Mouse (Mus musculus): ENCODE data around the gene Unc93b1. TPM values are rescaled to one million over a fixed set of nuclear protein-coding genes. Genes with fewer than 3 reads are reported as not detected.
"Not testable (repeated sequence)": the region's sequence is repeated elsewhere in the genome, so short reads cannot be mapped to it uniquely, and the experiment has no call there.

The Unc93b1 gene
- polyA plus RNA-seq, 1 experiment from 2014 or later = 651 TPM

GRCm38 (mm10) chr19:3967258-3967657 lies 32.3 kb downstream of the Unc93b1 start:
- H3K4me3 ChIP-seq (ENCODE audit: inconsistent target) = no peak overlapping the region
- H3K79me2 ChIP-seq (ENCODE audit: inconsistent target) = no peaks in the 10 kb centered on the region
- whole genome bisulfite sequencing (ENCODE audit: missing documents) = 60% methylated on average over 3 of the region's 3 CpGs
- H3K27ac ChIP-seq = no peak overlapping the region
- no peaks in the 10 kb centered on the region for H3K36me3 ChIP-seq (ENCODE audit: inconsistent target)

- Histone ChIP-seq H3K36me3 (ENCODE audit: inconsistent target) (no peaks in the 10 kb centered on the region), H3K27ac (no peak within 1 kb of the TSS), H3K79me2 (ENCODE audit: inconsistent target) (no peaks in the 10 kb centered on the region), H3K4me3 (ENCODE audit: inconsistent target) (no peak within 1 kb of the TSS)
- 93% methylated on average over 8 of the region's 9 CpGs for WGBS (ENCODE audit: missing documents)
Observed at GRCm38 (mm10) chr19:3972229-3972628, 37.2 kb downstream of the Unc93b1 start, which contains the start of gene Aldh3b2. TSS of gene Aldh3b2 (plus strand) at chr19:3972328.

GRCm38 (mm10) chr19:3974608-3975007 lies 39.6 kb downstream of the Unc93b1 start:
- not testable (repeated sequence) for H3K27ac ChIP-seq; H3K79me2 ChIP-seq (ENCODE audit: inconsistent target); H3K36me3 ChIP-seq (ENCODE audit: inconsistent target); H3K4me3 ChIP-seq (ENCODE audit: inconsistent target)
- 100% methylated on average over 4 of the region's 6 CpGs for WGBS (ENCODE audit: missing documents)

GRCm38 (mm10) chr19:3975866-3976265 lies 40.9 kb downstream of the Unc93b1 start:
- Histone ChIP-seq H3K4me3 (ENCODE audit: inconsistent target) (no peak overlapping the region), H3K27ac (no peak overlapping the region), H3K36me3 (ENCODE audit: inconsistent target) (no peaks in the 10 kb centered on the region), H3K79me2 (ENCODE audit: inconsistent target) (no peaks in the 10 kb centered on the region)
- WGBS (ENCODE audit: missing documents) = 100% methylated on average over 2 of the region's 2 CpGs

- H3K79me2 ChIP-seq (ENCODE audit: inconsistent target) = no peaks in the 10 kb centered on the region
- no peaks in the 10 kb centered on the region for H3K36me3 ChIP-seq (ENCODE audit: inconsistent target)
- no peak overlapping the region for H3K27ac ChIP-seq
- no peak overlapping the region for H3K4me3 ChIP-seq (ENCODE audit: inconsistent target)
- WGBS (ENCODE audit: missing documents) = 17% methylated on average over 4 of the region's 4 CpGs
Observed at GRCm38 (mm10) chr19:3980309-3980708, 45.3 kb downstream of the Unc93b1 start.

- WGBS (ENCODE audit: missing documents) = 87% methylated on average over 9 of the region's 9 CpGs
- Histone ChIP-seq H3K4me3 (ENCODE audit: inconsistent target) (no peak overlapping the region), H3K27ac (no peak overlapping the region), H3K36me3 (ENCODE audit: inconsistent target) (no peaks in the 10 kb centered on the region), H3K79me2 (ENCODE audit: inconsistent target) (no peaks in the 10 kb centered on the region)
Observed at GRCm38 (mm10) chr19:3980917-3981316, 45.9 kb downstream of the Unc93b1 start.

- Histone ChIP-seq H3K4me3 (ENCODE audit: inconsistent target) (no peak overlapping the region), H3K27ac (no peak overlapping the region), H3K79me2 (ENCODE audit: inconsistent target) (no peaks in the 10 kb centered on the region), H3K36me3 (ENCODE audit: inconsistent target) (no peaks in the 10 kb centered on the region)
- WGBS (ENCODE audit: missing documents) = 93% methylated on average over 9 of the region's 9 CpGs
Observed at GRCm38 (mm10) chr19:3983527-3984200, 48.7 kb downstream of the Unc93b1 start.

- Histone ChIP-seq H3K36me3 (ENCODE audit: inconsistent target) (no peaks in the 10 kb centered on the region), H3K27ac (no peak overlapping the region), H3K79me2 (ENCODE audit: inconsistent target) (no peaks in the 10 kb centered on the region), H3K4me3 (ENCODE audit: inconsistent target) (no peak overlapping the region)
- WGBS (ENCODE audit: missing documents) = 69% methylated on average over 8 of the region's 8 CpGs
Observed at GRCm38 (mm10) chr19:3985261-3985681, 50.3 kb downstream of the Unc93b1 start.

GRCm38 (mm10) chr19:3986334-3986733 lies 51.3 kb downstream of the Unc93b1 start, which contains the start of gene Acy3:
TSS of gene Acy3 (plus strand) at chr19:3986570.
- Histone ChIP-seq H3K27ac (no peak within 1 kb of the TSS), H3K36me3 (ENCODE audit: inconsistent target) (no peaks in the 10 kb centered on the region), H3K79me2 (ENCODE audit: inconsistent target) (no peaks in the 10 kb centered on the region), H3K4me3 (ENCODE audit: inconsistent target) (no peak within 1 kb of the TSS)
- 48% methylated on average over 8 of the region's 8 CpGs for WGBS (ENCODE audit: missing documents)

- WGBS (ENCODE audit: missing documents) = 95% methylated on average over 10 of the region's 14 CpGs
- H3K4me3 ChIP-seq (ENCODE audit: inconsistent target) = no peak overlapping the region
- H3K36me3 ChIP-seq (ENCODE audit: inconsistent target) = no peaks in the 10 kb centered on the region
- no peak overlapping the region for H3K27ac ChIP-seq
- H3K79me2 ChIP-seq (ENCODE audit: inconsistent target) = no peaks in the 10 kb centered on the region
Observed at GRCm38 (mm10) chr19:3988066-3988465, 53.1 kb downstream of the Unc93b1 start.

GRCm38 (mm10) chr19:3988750-3989149 lies 53.8 kb downstream of the Unc93b1 start:
- Histone ChIP-seq H3K4me3 (ENCODE audit: inconsistent target) (no peak overlapping the region), H3K27ac (no peak overlapping the region), H3K36me3 (ENCODE audit: inconsistent target) (no peaks in the 10 kb centered on the region), H3K79me2 (ENCODE audit: inconsistent target) (no peaks in the 10 kb centered on the region)
- 100% methylated on average over 4 of the region's 4 CpGs for WGBS (ENCODE audit: missing documents)

GRCm38 (mm10) chr19:3990804-3991203 lies 55.8 kb downstream of the Unc93b1 start:
- Histone ChIP-seq H3K4me3 (ENCODE audit: inconsistent target) (no peak overlapping the region), H3K36me3 (ENCODE audit: inconsistent target) (no peaks in the 10 kb centered on the region), H3K79me2 (ENCODE audit: inconsistent target) (no peaks in the 10 kb centered on the region), H3K27ac (no peak overlapping the region)
- WGBS (ENCODE audit: missing documents) = 91% methylated on average over 6 of the region's 6 CpGs

- no peak overlapping the region for H3K27ac ChIP-seq
- no peak overlapping the region for H3K4me3 ChIP-seq (ENCODE audit: inconsistent target)
- no peaks in the 10 kb centered on the region for H3K79me2 ChIP-seq (ENCODE audit: inconsistent target)
- H3K36me3 ChIP-seq (ENCODE audit: inconsistent target) = no peaks in the 10 kb centered on the region
- WGBS (ENCODE audit: missing documents) = 93% methylated on average over 3 of the region's 3 CpGs
Observed at GRCm38 (mm10) chr19:3991562-3991961, 56.6 kb downstream of the Unc93b1 start.

GRCm38 (mm10) chr19:3991966-3992365 lies 57.0 kb downstream of the Unc93b1 start:
- Histone ChIP-seq H3K27ac (no peak overlapping the region), H3K4me3 (ENCODE audit: inconsistent target) (no peak overlapping the region), H3K36me3 (ENCODE audit: inconsistent target) (no peaks in the 10 kb centered on the region), H3K79me2 (ENCODE audit: inconsistent target) (no peaks in the 10 kb centered on the region)
- 81% methylated on average over 3 of the region's 3 CpGs for WGBS (ENCODE audit: missing documents)

GRCm38 (mm10) chr19:3992416-3992815 lies 57.4 kb downstream of the Unc93b1 start, which contains the start of gene Tbx10:
TSS of gene Tbx10 (plus strand) at chr19:3992752.
- no peaks in the 10 kb centered on the region for H3K79me2 ChIP-seq (ENCODE audit: inconsistent target)

GRCm38 (mm10) chr19:3994932-3995331 lies 59.9 kb downstream of the Unc93b1 start:
- no peak overlapping the region for H3K4me3 ChIP-seq (ENCODE audit: inconsistent target)
- WGBS (ENCODE audit: missing documents) = 91% methylated on average over 6 of the region's 6 CpGs

More at GRCm38 (mm10) chr19:3992416-3992815, 57.4 kb downstream of the Unc93b1 start, which contains the start of gene Tbx10:
- no peak within 1 kb of the TSS for H3K27ac ChIP-seq
- no peaks in the 10 kb centered on the region for H3K36me3 ChIP-seq (ENCODE audit: inconsistent target)
- WGBS (ENCODE audit: missing documents) = 82% methylated on average over 5 of the region's 5 CpGs
- H3K4me3 ChIP-seq (ENCODE audit: inconsistent target) = no peak within 1 kb of the TSS

More at GRCm38 (mm10) chr19:3994932-3995331, 59.9 kb downstream of the Unc93b1 start:
- Histone ChIP-seq H3K27ac (no peak overlapping the region), H3K36me3 (ENCODE audit: inconsistent target) (no peaks in the 10 kb centered on the region), H3K79me2 (ENCODE audit: inconsistent target) (no peaks in the 10 kb centered on the region)

Data from macrophage (primary cell).